Mouse (Mus musculus) lung, adult 18-20 months (tissue): ENCODE results near the gene 1700042G07Rik.
"Not testable (repeated sequence)": the region's sequence is repeated elsewhere in the genome, so short reads cannot be mapped to it uniquely, and the experiment has no call there.

Source experiments
- DNase-seq, 2 experiments: peaks; one replicate each; pipeline ENCODE4 v3.0.0; 2022; ENCODE audit warnings: mixed read lengths in 2 of 2

Gene 1700042G07Rik

DNA sequence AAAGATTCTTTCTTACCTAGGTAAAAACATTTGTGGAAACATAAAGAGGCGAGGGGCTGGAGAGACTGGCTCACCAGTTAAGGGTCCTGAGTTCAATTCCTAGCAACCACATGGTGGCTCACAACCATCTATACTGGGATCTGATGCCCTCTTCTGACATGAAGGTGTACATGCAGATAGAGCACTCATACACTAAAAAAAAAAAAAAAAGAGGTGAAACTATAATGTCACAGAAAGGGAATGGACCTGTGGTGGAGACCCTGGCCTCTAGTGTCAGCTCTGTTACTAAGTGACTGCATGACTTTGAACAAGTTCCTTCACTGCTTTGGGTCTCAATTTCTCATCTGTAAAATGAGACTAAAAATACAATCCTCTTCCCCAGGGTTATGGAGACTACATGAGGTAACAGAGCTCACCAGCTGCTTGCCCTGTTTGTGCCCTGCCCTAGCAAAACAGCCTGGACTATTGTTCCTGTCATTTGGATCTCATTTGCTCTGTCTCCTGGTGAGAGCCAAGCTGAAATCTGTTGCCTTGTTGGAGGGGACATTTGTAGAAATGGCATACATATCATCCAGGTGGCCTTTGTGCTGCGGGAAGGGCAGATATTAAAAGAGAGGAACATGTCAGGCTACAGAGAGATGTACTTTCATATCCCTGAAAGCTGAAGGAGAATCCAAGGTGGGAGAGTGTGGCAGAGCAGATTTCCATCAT, 42.9 kb downstream of the 1700042G07Rik start:
- no peak for DNase-seq

DNA sequence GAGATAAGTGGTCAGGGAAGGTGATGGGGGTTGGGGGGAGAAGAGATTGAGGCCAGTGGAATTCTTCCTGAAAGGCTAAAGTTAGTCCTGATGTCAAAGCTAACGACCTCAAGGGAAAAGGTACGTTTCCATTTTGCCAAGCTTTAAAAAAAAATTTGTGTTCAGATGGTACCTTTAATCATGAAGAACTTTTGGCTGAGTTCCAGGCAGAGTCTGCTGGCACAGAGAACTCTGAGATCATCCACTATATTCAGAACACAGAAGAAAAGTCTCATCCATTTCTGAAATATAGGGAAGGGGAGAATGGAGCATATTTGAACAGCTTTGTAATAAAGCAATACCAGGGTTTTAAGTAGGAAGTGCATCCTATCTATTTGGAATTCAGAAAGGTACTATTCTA, 43.9 kb downstream of the 1700042G07Rik start:
- no peak for DNase-seq

DNA sequence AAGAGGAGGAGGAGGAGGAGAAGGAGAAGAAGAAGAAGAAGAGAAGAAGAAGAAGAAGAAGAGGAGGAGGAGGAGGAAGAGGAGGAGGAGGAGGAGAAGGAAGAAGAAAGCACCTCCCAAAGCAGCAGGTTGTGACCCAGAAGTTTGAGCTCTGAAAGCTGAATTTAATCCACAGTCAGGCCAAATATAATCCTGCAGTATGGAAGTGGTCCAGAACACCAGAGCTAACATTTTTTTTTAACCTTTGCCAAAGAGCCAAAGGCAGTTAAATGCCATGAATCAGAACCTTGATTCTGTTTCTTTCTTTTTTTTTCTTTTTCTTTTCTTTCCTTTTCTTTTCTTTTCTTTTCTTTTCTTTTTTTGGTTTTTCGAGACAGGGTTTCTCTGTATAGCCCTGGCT, 44.5 kb downstream of the 1700042G07Rik start:
- DNase-seq: not testable (repeated sequence)

DNA sequence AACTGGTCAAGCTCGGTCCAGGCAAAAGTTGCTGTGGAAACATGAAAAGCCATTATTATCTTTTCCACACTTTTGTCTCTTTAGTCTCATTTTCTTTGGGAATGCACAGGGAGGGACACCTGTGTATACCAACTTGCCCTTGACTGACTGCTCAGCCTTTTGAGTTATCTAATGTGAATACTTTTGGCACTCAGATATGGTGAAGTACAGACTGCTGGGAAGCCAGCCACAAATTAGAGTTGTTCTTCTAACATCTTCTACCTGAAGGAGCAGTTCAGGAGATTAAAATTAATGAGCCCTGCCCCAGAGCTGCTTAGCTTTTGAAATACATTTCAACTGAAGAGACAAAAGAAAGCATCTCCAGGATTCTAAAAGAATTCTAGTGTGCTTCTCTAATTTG, 45.9 kb downstream of the 1700042G07Rik start:
- no peak for DNase-seq

DNA sequence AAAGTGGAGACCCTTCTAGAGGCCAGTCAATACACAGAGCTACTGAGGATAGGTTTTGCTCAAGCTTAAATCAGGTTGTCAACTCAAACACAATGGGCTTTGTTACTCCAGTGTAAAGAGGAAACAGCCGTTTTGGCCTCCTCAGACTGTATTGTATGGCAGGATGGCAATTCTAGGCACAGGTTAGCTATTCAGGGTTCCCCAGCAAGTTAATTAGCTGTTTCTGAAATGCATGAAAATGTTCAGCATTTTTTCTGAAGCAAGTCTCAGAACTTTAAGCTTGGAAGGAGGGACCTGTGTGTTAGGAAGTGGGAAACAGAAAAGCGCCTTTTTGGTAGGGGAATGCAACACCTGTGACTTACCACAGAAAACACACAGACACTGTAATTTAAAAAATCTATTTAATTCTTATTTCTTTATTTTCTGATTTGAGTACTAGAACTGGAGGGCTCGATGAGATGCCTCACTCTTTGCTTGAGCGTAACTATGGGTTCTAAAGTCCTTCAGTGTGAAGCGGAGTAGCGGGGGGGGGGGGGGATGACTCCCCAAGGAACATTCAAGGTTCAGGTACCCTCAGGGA, 47.0 kb downstream of the 1700042G07Rik start:
- no peak for DNase-seq

DNA sequence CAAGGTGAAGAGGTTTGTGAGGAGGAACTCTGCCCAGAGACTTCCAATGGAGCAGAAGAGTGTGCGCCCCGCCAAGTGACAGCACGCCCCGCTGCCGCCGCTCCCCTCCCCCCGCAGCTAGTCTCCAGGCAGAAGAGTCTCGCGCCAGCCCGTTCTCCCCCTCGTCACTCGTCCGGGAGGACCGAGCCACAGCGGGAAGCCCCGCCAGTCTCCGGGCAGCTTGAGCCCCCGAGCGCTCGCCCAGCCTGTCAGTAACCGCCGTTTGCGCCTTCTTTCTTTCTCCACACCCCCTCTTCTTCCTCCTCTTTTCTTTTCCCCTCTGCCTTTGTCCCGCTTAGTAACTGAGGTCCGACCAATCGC, 47.6 kb downstream of the 1700042G07Rik start:
- DNase-seq: no peak

DNA sequence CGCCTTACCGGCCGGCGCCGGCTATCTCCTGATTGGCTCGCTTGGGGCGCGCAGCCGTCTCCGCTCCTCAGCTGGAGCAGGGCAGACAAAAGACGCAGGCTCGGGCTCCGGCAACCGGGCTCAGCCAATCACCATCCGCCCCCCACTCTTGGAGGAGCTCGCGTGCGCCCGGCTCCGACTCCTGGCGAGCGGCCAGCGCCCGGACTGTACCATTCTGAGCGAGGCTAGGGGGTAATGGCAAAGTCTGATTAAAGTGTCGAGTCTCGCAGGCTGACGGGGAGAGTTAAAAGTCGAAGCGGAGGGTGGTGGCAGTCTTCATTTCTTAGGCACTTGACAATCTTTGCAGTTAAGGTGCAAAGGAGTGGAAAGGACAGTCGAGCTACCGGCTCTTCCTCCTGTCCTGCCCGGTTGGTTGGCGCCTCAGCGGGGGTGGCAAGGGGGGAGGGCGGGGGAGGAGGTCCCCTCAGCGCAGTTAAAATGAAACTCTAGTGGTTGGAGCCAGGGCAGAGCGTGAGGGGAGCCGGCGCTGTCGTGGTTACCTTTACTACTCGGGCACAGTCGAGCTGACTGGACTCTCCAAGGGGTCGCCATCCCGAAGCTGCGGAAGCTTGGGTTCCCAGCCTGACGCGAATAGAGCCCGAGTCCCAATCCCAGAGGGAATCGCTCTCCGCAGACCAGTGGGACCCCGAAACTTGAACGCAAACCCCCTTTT, 48.1 kb downstream of the 1700042G07Rik start, which contains the start of gene Pik3r3:
Gene Pik3r3 (plus strand): TSS at position 479 of the 712 bp plus-strand sequence.
- DNase-seq: peak; percentile 99

DNA sequence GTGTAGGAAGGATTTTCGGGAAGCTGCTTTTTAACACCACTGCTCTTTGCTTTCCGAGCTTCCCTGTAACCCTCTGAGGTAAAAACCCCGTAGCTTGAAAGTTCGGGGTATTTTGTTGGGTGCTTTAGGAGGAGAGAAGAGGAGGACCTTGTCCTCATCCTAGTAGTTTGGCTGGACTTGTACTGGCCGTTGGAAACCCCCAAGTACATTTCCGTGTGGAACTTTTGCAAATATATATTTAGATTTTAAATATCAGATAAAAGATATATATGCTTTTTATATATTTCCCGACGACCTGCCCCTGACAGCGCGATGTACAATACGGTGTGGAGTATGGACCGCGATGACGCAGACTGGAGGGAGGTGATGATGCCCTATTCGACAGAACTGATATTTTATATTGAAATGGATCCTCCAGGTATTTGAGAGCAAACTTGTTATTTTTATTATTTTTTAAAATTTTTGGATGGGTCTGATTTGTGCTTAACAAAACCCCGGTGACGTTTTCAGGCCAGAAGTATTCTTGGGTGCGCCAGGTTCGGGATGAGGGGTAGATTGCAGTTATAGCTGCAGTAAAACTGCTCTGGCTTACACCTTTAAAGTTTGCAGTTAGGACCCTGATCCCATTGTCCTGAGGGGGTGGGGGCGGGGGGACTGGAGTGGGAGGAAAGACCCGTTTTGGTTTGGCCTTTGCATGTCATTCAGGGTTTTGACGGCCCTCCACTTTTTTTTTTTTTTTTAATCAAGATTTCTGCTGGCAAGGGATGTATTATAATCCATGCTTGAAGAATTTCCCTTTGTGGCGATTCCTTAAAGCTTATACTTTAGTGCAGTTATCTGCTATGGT, 49.0 kb downstream of the 1700042G07Rik start:
- DNase-seq: peak; percentile 5 to 17

DNA sequence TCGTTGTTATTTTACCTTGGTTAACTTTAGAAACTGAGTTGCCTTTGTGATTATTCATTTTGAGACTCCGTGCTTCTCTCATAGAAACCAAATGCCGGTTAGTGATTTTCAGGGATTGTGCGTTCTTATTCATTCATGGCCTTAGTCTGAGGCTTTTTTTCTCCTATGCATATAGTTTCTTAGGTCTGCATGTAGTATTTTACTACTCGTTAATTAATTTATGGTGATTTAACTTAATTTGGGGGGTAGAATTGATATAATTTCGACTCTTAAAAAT, 49.6 kb downstream of the 1700042G07Rik start:
- no peak for DNase-seq
